Mouse (Mus musculus) adrenal gland, postnatal 14 days (tissue): ENCODE results near the gene Zfp408. TPM values are rescaled to one million over a fixed set of nuclear protein-coding genes. Genes with fewer than 3 reads are reported as not detected.

ENCODE experiments used
- DNase-seq: peaks from one replicate; pipeline ENCODE4 v3.0.0; 2021; ENCODE audit warnings: mixed read lengths
- long read RNA-seq, 2 experiments: library from polyadenylated mRNA; stranded (forward); transcript quantifications; one replicate each; pipeline ENCODE4 v2.0.0; 2021
- total RNA-seq: library from RNA; stranded (reverse); gene quantifications from 2 replicates; pipeline ENCODE4 v1.2.3, GENCODE M21; 2021

The Zfp408 gene
- 11.6 and 15.1 TPM in 2 replicates for total RNA-seq
- long read RNA-seq, experiment 1, partial matches to known transcripts = 0 of 1 reads
- long read RNA-seq, experiment 1, other reads (novel, unspliced or antisense) = 1 of 1 reads
- long read RNA-seq, experiment 2, partial matches to known transcripts = 0 of 3 reads
- long read RNA-seq, experiment 2, other reads (novel, unspliced or antisense) = 2 of 3 reads

DNA sequence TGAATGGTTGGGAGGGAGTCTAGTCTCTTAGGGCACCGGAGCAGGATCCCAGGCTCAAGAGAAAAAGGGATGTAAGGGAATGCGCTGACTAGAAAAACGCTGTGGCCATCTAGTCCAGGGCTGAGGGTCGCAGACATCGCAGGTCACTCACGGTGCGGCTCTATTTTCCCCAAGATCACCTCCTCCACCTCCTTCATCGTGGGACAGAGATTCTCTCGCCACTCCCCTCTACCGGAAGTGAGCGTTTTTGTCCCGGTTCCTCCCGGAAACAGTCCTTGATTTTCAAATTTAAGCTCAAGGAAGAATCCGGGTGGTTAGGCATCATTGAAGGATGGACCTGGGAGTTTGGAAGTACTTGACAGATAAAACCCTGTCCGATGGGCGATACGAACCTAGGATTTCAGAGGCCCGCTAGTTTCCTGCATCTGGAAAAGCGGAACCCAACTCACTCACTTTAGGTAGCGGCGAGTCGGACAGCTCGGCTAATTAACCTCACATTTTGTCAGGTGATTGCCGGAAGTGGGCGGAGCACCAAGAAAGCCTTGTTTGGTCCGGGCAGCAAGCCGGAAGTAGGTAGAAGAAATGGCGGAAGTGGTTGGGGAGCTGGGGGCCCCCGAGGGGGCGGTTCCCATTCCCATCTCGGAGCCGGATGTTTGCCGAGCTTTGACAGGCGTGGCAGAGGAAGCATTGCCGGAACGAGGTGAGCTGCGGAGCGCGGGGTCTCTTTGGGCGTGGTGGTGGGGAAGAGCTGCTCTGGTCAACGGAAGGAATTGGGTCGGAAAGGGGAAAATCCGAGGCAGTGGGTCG, at the start of gene Zfp408, which contains the start of gene Arhgap1:
Gene Zfp408 (minus strand): TSS at position 239 of the 807 bp plus-strand sequence.
Gene Arhgap1 (plus strand): TSS at position 308 of the 807 bp plus-strand sequence.
- peak; percentile 98 for DNase-seq

DNA sequence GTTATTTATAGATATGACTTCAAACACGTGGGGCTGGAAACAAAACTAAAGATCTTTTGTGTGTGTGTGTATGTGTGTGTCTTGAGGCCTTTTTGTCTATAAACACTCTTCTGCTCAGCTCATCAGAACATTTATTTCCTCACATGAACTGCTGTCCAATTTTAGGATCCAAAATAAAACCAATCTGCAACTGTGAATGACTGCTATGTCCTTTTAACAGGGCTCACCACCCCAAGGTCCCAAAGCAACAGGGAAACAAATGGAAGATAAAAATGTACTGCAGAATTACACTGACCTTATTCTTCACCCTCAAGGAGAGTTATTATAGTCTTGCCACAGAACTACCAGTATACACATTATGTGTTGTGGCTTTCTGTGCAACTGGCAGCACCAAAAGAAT, 49.6 kb upstream of the Zfp408 start:
- no peak for DNase-seq

DNA sequence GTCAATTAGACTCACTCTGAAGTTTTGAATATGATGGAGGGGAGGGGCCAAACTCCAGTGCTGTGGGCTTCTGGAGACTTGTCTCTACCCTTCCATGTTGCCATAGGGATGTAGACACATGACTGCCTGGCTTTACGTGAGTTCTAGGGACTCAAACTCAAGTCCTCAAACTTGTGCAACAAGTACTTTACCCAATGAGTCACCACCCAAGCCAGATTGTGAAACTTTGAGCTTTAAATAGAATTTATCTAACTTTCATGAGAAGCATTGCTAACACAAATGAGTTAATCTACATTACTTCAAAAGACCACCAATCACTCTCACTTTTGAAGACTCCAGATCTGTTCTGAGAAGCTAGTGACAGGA, 46.6 kb upstream of the Zfp408 start:
- DNase-seq = no peak

DNA sequence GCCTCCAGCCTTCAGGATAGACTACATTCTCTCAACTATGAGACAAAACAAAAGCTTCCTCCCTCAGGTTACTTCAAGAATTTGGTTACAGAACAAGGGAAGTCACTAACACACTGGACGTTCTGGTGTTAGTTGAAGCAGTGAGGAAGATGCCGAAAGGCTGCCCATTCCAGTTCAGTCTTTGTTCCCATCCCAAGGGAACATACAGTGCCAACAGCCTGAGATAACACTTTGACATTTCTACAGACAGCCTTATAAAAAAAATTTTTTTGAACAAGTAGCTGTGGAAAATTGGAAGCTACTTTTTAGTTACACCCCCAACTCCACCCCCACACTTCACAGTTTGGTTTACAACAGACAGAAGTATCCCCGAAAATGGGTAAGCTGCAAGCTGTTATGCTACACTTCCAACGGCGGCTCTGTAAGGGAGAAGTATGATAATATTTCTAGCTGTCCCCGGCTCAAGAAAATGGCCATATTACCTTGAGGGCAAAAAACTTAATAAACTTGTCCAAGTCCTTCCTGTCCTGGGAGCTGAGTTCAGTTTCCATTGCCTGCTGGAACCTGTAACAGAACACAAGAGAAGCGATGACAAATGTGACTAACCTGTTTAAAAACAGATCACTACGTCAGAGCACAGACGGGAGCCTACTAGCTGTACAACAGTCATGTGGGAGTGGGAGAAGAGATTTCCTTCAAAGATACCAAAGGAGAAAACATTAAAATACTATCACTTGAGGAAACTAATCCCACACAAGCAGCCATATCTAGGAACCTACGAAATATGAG, 46.0 kb upstream of the Zfp408 start:
- no peak for DNase-seq

DNA sequence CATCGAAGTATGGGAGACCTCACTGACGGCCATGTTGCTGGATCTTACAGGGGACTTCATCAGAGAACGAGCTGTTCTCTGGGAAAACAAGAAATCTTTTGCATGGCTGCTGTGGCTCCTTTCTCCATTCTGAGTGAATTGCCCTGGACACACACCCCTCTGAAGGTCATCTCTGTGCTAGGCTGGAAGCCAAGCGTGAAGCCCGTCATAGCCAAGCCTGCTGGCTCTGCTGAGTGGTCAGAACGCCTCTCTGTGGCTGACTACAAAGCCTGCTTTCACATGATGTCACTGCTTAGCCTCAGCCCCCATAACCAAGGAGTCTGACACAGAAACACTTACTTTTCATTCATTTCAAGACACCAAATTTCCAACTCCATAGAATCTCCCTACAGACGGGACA, 39.9 kb upstream of the Zfp408 start:
- peak; percentile 92 for DNase-seq

DNA sequence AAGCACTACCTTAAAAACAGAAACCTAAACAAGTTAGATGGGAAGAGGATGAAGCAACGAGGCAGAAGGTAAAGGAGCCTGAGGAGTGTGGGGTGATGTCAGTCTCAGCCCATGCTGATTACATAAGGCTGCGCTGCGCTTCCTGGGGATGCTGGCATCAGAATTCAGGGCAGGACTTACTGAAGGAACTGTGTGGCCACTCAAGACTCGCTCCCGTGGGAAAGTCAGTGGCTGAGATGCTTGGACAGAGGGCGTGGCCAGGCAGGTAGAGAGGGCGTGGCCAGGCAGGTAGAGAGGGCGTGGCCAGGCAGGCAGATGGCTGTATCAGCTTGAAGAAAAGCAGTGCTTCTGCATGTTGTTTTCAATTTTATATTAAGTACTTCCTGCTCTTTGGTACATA, 34.3 kb upstream of the Zfp408 start:
- DNase-seq = no peak

GRCm38 (mm10) chr2:91682850-91683249, 33.3 kb upstream of the Zfp408 start:
- DNase-seq = peak; percentile 67

- no peak for DNase-seq
These were observed 27.4 kb upstream of the Zfp408 start for GRCm38 (mm10) chr2:91676961-91677360.

DNA sequence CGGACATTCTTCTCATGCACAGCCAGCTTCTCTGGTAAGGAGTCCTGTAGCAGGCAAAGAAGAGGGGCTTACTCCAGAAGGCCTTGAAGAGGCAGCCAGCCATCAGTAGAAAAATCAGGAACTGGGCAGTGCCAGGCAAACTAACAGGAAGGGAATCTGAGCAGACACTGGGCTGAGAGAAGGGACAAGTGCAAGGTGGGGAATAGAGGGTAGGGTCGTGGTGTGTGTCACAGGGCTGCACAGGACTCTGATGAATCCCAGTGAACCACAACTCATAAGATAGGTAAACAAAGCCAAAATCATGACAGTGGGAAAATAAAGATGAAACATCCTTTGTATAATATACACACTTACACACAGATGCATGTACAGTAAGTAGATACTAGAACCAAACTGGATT, 26.8 kb upstream of the Zfp408 start:
- DNase-seq = no peak

- no peak for DNase-seq
These were observed 25.3 kb upstream of the Zfp408 start for GRCm38 (mm10) chr2:91674895-91675294.

GRCm38 (mm10) chr2:91673587-91673986, 24.0 kb upstream of the Zfp408 start:
- no peak for DNase-seq

DNA sequence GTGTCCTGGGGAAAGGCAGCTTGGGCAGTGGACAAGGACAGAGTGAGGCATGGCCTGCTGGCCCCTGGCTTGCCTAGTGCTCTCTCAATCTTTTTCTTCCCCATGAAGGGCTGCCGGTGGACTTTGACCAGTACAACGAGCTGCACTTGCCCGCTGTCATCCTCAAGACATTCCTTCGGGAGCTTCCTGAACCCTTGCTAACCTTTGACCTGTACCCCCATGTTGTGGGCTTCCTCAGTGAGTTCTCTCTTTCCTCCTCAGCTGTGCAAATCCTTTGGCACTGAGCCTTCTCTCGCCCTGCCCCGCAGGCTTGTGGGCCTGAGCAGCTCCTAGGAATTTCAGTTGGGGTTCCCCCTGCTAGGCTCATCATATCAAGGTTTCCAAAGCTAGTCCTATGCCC, 20.4 kb upstream of the Zfp408 start:
- DNase-seq = no peak

DNA sequence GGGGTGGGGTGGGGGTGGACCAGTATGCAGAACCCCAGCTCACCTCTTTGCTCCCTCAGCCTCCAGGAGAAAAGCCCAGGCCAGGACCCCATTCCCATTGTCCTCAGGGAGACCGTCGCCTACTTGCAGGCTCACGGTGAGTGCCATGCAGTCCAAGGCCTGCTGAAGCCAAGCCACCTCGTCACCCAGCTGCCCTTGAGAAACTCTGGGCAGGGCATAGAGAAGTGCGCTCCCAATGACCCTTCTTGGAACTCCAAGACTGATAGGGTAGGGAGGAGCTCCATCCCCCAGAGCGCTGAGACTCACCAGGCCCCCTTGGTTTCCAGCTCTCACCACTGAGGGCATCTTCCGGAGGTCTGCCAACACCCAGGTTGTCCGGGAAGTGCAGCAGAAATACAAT, 19.7 kb upstream of the Zfp408 start:
- peak; percentile 45 for DNase-seq

- no peak for DNase-seq
These were observed 18.2 kb upstream of the Zfp408 start for GRCm38 (mm10) chr2:91667747-91668146.

GRCm38 (mm10) chr2:91666386-91666910, 16.9 kb upstream of the Zfp408 start:
- DNase-seq = no peak

DNA sequence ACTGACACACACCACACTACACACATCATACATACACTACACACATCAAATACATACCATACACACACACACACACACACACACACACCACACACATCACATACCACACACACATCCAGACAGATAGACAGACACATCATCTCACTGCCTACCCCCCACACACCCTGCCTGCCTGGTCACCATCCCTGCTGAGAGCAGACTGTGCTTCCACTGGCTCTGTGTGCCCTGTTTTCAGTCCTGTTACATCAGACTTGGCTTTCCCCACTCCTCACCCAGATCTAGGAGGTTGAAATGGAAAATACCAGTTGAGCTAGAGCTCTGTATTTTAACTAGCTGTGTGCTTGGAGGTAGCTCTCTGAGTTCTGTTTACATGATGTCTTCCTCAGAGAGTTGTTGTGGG, 15.2 kb upstream of the Zfp408 start:
- DNase-seq = no peak

DNA sequence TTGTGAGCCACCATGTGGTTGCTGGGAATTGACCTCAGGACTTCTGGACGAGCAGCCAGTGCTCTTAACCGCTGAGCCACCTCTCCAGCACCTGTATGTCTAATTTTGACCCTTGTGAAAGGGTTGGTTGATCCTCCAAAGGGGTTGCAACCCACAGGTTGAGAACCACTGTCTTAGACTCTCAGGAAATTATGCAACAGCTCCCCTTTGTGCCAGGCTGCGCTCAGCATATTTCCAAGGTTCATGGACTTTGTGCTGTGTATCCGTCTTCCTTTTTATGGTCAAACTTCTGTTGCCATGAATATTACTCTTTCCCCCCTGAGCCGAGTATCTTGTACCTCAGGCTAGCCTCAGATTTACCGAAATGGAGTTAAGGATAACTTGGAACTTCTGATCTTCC, 11.4 kb upstream of the Zfp408 start:
- DNase-seq = no peak

- DNase-seq = no peak
These were observed 10.1 kb upstream of the Zfp408 start for GRCm38 (mm10) chr2:91659657-91660056.

- DNase-seq = no peak
These were observed 7.2 kb upstream of the Zfp408 start for GRCm38 (mm10) chr2:91656774-91657173.

- DNase-seq = no peak
These were observed 6.2 kb upstream of the Zfp408 start for GRCm38 (mm10) chr2:91655827-91656226.

- DNase-seq = no peak
These were observed 5.8 kb upstream of the Zfp408 start for GRCm38 (mm10) chr2:91655388-91655787.

GRCm38 (mm10) chr2:91652863-91653262, 3.3 kb upstream of the Zfp408 start:
- DNase-seq = no peak
